Mouse (Mus musculus) bone marrow macrophage, adult 2 months (primary cell): ENCODE data around the gene Trp53tg5.

Experiments used
- CTCF ChIP-seq: IDR thresholded peaks from 2 replicates; pipeline ENCODE4 v1.5.1; 2012; ENCODE audit warnings: low read depth, mild to moderate bottlenecking, low read length, moderate library complexity
- POLR2A ChIP-seq: IDR thresholded peaks from 2 replicates; pipeline ENCODE4 v1.6.1; 2012; ENCODE audit warnings: mild to moderate bottlenecking, low read depth, low read length, borderline replicate concordance

DNA sequence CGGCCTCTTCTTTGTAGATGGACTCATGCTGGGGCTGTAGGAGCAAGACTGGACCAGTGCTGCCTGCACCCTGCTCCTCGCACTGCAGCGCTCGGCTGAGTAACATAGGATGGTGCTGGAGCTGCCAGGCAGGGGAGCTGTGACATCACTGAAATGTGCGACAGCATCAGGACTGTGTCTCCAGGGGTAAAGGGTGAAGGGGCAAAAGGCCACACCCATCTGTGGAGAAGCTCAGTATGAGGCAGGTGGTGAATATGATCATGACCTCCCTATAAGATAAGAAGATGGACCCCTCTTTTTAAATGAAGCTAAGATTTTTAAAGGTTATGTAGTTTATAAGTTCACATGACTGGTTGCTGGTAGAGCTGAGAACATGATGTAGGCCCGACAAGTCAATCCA lies at the start of gene Trp53tg5:
- TF ChIP-seq CTCF, result no peak
- TF ChIP-seq POLR2A, result no peak
